Mouse (Mus musculus): Measurements from ENCODE around the gene Tmem201.

DNA sequence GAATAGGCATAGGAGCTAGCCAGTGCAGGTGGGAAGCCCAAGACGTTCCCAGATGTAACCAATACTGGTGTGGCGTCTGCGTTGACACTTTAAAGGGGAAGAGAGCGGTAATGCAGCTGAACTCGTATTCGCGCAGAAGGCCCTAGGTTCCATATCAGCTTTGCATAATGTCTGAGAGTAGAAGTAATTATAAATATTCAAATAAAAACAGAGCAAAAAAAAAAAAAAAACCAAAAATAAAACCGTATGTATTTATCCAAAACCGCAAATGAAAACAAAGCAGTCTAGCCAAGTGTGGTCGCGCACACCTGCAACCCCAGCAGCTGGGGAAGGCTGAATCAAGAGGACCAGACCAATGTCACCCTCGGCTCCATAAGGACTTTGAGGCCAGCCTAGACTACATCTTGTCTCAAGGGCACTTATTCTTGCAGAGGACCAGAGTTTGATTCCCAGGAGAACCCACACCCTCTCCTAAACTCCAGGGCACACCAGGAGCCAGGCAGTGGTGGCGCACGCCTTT is 4.2 kb upstream of the Tmem201 start:
- TF ChIP-seq CTCF (IDR thresholded peaks at IDR 0.05; ENCODE audit: low read depth, low read length), result no peak
- no peak for TF ChIP-seq POLR2A (IDR thresholded peaks at IDR 0.05; ENCODE audit: extremely low read depth, insufficient read depth, low read length)
